Mouse (Mus musculus) spleen, adult 2 months (tissue): ENCODE measurements around the gene Fetub.

Experiments used
- CTCF ChIP-seq: fragments of 200-500 bp; IDR thresholded peaks from 2 replicates; pipeline ENCODE4 v1.5.1; 2011; ENCODE audit warnings: mild to moderate bottlenecking, inconsistent platforms; ENCODE audit not compliant: insufficient read depth, insufficient read length, insufficient replicate concordance; ENCODE audit errors: extremely low read depth
- POLR2A ChIP-seq: fragments of 200-500 bp; IDR thresholded peaks from 2 replicates; pipeline ENCODE4 v1.6.1; 2011; ENCODE audit warnings: low read depth, low read length, inconsistent platforms

DNA sequence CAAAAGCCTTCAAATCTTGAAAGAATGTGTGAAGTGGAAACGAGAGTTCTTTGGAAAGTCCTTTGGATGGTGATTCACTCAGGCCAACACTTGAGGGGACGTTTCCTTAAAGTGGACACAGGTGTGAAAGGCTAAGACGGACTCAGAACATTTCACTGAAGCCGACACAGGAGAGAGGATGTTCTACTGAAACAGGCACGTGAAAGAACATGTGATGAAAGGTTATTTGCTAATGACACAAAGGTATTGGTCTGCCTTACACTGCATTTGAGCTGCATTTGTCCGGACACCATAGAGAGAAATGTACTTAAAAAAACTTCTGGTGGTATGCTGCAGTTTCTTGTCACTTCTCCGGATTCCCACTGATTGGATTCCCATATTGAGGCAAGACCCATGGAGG lies 39.4 kb upstream of the Fetub start:
- TF ChIP-seq POLR2A, result no peak
- TF ChIP-seq CTCF, result no peak
